Mouse (Mus musculus): ENCODE measurements at regions not wholly inside any gene's neighbourhood (a gene's known extent, or its start where the extent isn't known, plus 50 kb on each side); places are given as distances from the start of the nearest gene placed in this dataset.

DNA sequence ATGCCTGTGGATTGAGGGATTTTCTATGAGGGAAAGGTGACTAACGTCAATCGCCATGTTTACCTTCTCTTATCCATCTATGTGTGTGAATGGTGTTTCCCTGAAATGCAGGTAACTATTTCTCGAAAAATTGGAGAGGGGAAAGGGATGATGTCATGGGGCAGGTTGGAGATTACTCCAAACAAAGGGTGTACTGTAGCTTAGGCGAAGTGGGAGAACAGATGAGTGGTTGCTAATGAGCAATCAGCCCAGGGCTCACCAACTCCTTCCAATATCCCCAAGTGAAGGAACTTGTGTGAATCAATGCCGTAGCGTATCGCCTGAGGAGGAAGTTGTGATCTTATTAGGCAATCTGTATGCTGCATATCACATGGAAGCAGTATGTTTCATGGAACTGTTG, 133.2 kb downstream of the Klf5 start:
- DNase-seq (ENCODE audit: low spot score) = no peak

GRCm38 (mm10) chr14:99434645-99435044, 136.2 kb downstream of the Klf5 start:
- DNase-seq (ENCODE audit: low spot score) = no peak

DNA sequence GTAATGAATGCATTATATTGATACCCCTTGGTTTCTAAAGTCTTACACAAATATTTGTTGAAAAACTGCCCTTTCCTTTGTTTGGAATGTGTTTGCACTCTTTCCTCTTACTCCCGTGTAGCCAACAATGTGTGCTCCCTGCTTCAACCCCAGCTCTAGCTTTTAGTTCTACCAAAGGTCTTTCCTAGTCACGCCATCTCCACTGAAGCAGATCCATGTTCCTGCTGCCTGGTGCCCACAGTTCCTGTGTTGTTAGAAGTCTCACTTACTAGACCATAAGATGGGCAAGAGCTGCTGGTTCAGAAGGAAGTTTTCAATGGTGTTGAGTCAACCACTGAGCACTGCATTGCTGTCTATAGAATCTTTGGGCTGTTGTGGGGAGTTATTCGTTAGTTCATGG, 137.0 kb downstream of the Klf5 start:
- no peak for DNase-seq (ENCODE audit: low spot score)

GRCm38 (mm10) chr14:99436051-99436450, 137.6 kb downstream of the Klf5 start:
- no peak for DNase-seq (ENCODE audit: low spot score)

- no peak for DNase-seq (ENCODE audit: low spot score)
Observed at GRCm38 (mm10) chr14:99449112-99449511, 150.6 kb downstream of the Klf5 start.

GRCm38 (mm10) chr14:99449870-99450269, 151.4 kb downstream of the Klf5 start:
- DNase-seq (ENCODE audit: low spot score) = no peak

GRCm38 (mm10) chr14:99451110-99451795, 152.8 kb downstream of the Klf5 start:
- DNase-seq (ENCODE audit: low spot score) = no peak

DNA sequence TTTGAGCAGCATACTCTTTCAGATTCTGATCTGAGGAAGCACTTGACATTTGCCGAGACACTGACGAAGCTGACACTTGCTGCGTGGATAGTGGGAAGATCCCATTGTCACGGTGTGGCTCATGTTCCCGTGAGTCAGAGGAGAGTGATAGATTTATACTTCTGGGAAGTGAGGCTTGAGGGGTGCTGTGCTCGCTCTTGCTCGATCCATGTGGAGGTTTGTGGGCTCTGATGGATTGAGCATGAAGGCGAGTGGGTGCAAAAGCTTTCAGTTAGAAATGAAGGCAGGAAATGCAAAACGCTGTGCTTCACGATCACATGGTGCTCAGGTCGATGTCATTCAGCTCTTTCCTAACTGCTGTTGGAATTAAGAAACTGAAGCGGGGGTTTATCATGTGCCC, 155.4 kb downstream of the Klf5 start:
- DNase-seq (ENCODE audit: low spot score) = no peak

GRCm38 (mm10) chr14:99456555-99456954, 158.1 kb downstream of the Klf5 start:
- DNase-seq (ENCODE audit: low spot score) = no peak

GRCm38 (mm10) chr14:99457573-99457972, 159.1 kb downstream of the Klf5 start:
- DNase-seq (ENCODE audit: low spot score) = no peak

DNA sequence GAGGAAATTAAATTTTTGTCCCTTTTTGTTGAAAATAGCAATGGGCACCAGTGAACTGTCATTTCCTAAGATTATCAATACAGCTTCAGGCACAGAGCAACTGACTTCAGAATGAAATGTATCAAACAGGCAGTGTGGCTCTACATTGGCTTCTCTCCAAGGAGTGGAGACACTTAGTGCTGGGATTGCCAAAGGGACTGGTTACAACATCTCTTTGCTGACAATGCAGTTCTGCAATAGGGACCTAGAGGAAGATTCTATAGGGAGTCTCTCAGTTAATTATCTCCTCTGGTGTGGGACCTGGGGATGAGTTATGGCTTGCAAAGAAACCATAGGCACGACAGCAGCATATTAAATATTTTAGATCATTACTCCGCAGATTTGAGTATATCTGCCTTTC, 173.6 kb downstream of the Klf5 start:
- DNase-seq (ENCODE audit: low spot score) = no peak

- DNase-seq (ENCODE audit: low spot score) = no peak
Observed at GRCm38 (mm10) chr14:99475271-99475670, 176.8 kb downstream of the Klf5 start.

DNA sequence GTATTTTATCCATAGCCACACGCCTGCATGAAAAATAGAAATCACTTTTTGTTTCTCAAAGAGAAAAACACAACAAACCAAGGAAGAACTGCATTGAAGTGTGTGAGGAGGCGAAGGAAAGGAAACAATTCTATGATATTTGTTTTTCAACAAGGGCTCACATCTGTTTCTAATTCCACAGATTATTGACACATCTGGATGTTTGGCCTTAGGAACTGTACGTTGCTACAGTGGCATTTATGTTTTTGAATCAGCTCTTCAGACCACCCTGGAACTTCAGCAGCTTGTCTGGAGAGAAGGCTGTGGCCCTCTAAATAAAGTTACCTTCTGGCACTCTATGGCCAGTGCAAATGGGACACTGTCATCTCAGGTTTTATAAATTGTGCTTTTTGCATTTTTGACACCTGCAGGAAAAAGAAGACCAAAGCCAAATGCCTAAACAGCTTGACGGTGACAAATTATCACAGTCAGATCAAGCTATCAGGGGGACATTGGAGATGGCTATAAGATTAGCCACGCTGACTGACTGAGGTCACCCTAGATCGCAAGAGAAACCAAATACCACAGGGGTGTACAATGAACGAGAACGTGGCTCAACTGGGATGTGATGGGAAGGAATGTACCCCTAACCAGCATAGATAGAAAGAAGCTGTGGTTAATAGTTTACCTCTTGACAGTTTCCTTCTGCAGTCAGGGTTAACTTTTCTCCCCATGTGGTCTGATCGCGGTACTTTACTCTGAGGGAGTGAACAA, 182.0 kb downstream of the Klf5 start:
- DNase-seq (ENCODE audit: low spot score) = peak; percentile 30

- DNase-seq (ENCODE audit: low spot score) = no peak
Observed at GRCm38 (mm10) chr14:99487981-99488380, 189.5 kb downstream of the Klf5 start.

- DNase-seq (ENCODE audit: low spot score) = no peak
Observed at GRCm38 (mm10) chr14:99493197-99493596, 194.7 kb downstream of the Klf5 start.

DNA sequence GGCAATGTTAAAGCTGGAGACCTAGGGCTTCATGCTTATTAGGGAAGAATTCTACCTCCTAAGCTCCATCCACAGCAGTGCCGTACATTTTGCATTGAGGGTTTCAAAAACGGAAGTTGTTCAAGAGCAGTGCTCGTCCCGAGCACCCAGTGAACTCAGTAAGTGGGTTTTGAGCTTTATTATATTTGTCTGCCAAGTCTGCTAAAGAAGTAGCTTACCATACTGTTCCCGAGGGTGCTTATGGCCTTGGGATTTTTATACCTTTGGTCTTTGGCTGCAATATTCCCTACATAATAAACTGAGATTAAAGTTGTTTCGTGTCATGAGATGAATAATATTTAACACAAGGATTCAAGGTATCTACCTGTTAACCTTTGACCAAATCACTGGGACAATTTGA, 195.2 kb downstream of the Klf5 start:
- DNase-seq (ENCODE audit: low spot score) = no peak

DNA sequence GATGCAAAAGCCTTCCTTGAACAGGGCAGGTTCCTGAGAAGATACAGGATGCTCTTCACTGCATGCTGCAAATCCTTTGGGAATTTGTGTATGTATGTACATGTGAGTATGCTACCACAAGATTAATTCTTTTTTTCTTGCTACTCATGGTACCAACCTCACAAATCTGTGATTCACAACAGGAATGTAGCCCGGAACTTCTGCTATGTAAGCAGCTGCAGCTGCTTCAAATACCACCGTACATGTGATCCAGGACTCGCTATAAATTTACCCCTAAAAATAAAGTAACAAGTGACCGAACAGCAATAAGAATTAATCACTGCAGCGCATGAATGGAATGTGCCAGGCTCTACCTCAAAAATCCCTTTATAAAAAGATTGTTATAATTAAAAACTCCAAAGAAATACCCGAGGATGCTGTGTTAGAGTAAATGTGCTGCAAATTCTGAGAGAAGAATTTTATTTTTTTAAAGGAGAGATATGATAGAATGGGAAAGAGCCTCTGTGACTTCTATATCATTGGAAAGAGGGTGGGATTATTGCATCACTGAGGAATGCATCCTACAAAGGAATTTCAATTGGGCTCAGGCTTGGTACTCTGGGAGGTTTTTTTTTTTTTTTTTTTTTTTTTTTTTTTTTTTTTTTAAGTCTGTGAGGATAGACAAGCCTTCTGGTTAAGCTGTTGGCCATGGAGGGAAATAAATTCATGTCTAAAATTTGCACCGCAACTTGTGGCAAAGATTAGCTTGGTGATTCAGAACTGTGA, 201.2 kb downstream of the Klf5 start:
- no peak for DNase-seq (ENCODE audit: low spot score)

- no peak for DNase-seq (ENCODE audit: low spot score)
Observed at GRCm38 (mm10) chr14:99504909-99505308, 206.4 kb downstream of the Klf5 start.

- no peak for DNase-seq (ENCODE audit: low spot score)
Observed at GRCm38 (mm10) chr14:99509696-99510536, 211.4 kb downstream of the Klf5 start.

GRCm38 (mm10) chr14:99515474-99515873, 217.0 kb downstream of the Klf5 start:
- DNase-seq (ENCODE audit: low spot score) = no peak

- DNase-seq (ENCODE audit: low spot score) = no peak
Observed at GRCm38 (mm10) chr14:99516703-99517102, 218.2 kb downstream of the Klf5 start.

GRCm38 (mm10) chr14:99520343-99520742, 221.9 kb downstream of the Klf5 start:
- no peak for DNase-seq (ENCODE audit: low spot score)
